Comparison of ENCODE assay signal across 21 mouse cellular contexts in genomic region chr13:37142812-37143211, GRCm38 (mm10).
"Had no signal": no experiment of that assay in that cellular context is flagged by ENCODE, and none has a peak within 500 bp of the region (broad histone marks: within the 10 kb centered on the region; RNA-seq: fewer than 3 reads in every experiment).

No protein-coding gene starts in this region.

- ATAC-seq: hindbrain, embryonic 16.5 days; hindbrain, postnatal 0 days; inflammation-experienced regulatory T-cells, adult 6 months; intestine, embryonic 15.5 days; intestine, embryonic 16.5 days; intestine, postnatal 0 days had no signal

- DNase-seq: heart, postnatal 10 days; heart, postnatal 14 days; heart, postnatal 36 days; heart, postnatal 4 days; kidney, adult 11 months; kidney, adult 18-20 months; kidney, adult 2 months; kidney, adult 8-10 months; kidney, adult 9 months; kidney, postnatal 10 days; kidney, postnatal 14 days; kidney, postnatal 36 days; kidney, postnatal 4 days; layer of hippocampus, adult 9-11 months; layer of hippocampus, postnatal 36 days had no signal
